Mouse (Mus musculus) bone marrow macrophage, adult 2 months (primary cell): ENCODE results near the gene Pno1. TPM values are rescaled to one million over a fixed set of nuclear protein-coding genes. Genes with fewer than 3 reads are reported as not detected.
A peak's percentile ranks its signal among the peaks of the same experiment; 100 is the strongest.

Source experiments
- H3K27ac ChIP-seq: 2 replicates; pipeline ENCODE4 v1.5.1; 2012; ENCODE audit warnings: low read depth, low read length; ENCODE audit not compliant: insufficient read depth
- H3K4me1 ChIP-seq: 2 replicates; pipeline ENCODE4 v1.6.1; 2012; ENCODE audit warnings: low read length; ENCODE audit not compliant: control insufficient read depth, insufficient read depth
- H3K4me3 ChIP-seq: 2 replicates; pipeline ENCODE4 v1.5.1; 2012; ENCODE audit warnings: mild to moderate bottlenecking, low read length, moderate library complexity; ENCODE audit not compliant: insufficient read depth
- CTCF ChIP-seq: IDR thresholded peaks from 2 replicates; pipeline ENCODE4 v1.5.1; 2012; ENCODE audit warnings: low read depth, mild to moderate bottlenecking, low read length, moderate library complexity
- POLR2A ChIP-seq: IDR thresholded peaks from 2 replicates; pipeline ENCODE4 v1.6.1; 2012; ENCODE audit warnings: mild to moderate bottlenecking, low read depth, low read length, borderline replicate concordance
- polyA plus RNA-seq: library from polyadenylated mRNA; stranded (reverse); fragments of >200 nt; gene quantifications from 2 replicates; pipeline ENCODE4 v1.2.4, GENCODE M21; 2012; ENCODE audit not compliant: missing spikeins, insufficient read depth, insufficient read length

Pno1 gene
- polyA plus RNA-seq, 1 experiment, result 24.0 TPM

DNA sequence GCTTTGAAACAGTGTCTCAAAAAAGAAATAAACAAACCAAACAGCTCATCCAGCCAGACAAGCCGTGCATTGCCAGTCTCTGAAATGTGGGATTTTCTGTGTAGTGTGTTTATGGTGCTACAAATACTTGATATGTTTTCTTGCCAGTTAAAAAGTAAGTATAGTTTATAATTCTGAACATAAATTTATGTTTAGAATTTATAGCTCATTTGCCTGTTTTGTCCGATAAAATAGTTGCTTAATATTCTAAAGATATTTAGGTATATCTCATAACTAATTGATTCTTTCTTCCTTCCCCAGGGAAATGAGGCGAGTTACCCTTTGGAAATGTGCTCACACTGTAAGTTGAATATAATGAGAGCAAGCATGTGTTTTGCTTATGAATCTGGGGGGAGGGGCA is 29.6 kb downstream of the Pno1 start, which contains the start of gene Wdr92:
Wdr92 (plus strand) TSS at position 301 of the 400 bp plus-strand sequence.
- TF ChIP-seq CTCF, result no peak
- TF ChIP-seq POLR2A, result no peak
- peaks cover 51% of the 10 kb centered on the region for H3K4me1 ChIP-seq
- no peak within 1 kb of the TSS for H3K4me3 ChIP-seq
- H3K27ac ChIP-seq, result peak within 1 kb of the TSS; percentile 76

DNA sequence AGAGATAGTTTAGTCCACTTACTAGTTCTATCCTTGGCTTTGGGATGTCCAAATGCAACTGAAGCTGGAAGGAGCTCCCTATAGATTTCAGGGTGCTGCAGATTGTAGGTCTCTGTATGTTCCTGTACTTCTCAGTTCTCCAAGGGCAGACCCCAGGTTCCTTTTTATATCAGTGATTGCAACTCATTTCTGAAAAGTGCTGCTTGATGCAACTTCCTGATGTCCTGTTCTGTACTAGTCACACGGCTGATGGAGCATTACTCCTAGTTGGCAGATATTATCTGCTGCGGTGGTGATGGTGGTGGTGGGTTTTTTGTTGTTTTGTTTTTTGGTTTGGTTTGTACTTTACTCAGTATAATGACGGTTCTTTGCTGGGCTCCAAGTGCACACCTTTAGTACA is 30.6 kb downstream of the Pno1 start:
- no peak for TF ChIP-seq CTCF
- no peak for TF ChIP-seq POLR2A
- H3K4me3 ChIP-seq, result no peak overlapping the region
- peaks cover 48% of the 10 kb centered on the region for H3K4me1 ChIP-seq
- H3K27ac ChIP-seq, result peak overlapping the region; percentile 76

DNA sequence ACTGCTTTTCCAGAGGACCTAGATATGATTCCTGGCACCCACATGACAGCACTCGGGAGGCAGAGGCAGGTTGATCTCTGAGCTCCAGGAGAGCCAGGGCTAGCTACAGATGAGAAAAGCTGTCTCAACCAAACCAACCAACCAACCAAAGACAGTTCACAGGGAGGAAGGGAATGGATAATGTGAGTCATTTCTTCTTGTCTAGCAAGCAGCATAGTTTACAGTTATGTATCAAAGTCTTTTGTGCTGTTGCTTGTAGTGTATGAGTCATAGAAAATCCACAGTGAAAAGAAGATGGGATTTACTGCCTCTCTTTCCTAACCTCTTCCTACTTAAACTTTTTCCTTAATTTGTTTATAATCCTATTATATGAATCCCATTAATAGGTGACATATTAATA is 34.7 kb downstream of the Pno1 start:
- peaks cover 26% of the 10 kb centered on the region for H3K4me1 ChIP-seq
- no peak for TF ChIP-seq CTCF
- no peak for TF ChIP-seq POLR2A
- no peak overlapping the region; the same call in 1 of the 2 replicates for H3K27ac ChIP-seq
- no peak overlapping the region for H3K4me3 ChIP-seq

DNA sequence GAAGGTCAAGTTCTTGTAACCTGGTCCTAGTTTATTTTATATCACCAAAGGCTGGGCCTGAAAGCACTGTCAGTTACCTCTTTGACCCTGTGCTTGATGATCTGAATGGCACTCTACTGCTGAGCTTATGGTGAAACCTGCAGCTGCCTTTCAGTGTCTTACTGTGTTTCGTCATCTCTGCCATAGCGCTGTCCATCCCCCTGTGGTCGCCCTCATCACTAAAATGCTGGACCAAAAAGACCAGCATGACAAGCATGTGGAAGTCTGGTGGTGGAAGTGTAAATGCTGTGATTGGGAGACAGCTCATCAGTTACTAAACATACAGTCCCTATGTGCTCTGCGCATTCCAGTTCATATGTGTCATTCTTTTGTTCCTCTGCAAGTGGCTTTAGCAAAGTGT is 39.1 kb downstream of the Pno1 start:
- peaks cover 26% of the 10 kb centered on the region for H3K4me1 ChIP-seq
- H3K27ac ChIP-seq, result no peak overlapping the region

DNA sequence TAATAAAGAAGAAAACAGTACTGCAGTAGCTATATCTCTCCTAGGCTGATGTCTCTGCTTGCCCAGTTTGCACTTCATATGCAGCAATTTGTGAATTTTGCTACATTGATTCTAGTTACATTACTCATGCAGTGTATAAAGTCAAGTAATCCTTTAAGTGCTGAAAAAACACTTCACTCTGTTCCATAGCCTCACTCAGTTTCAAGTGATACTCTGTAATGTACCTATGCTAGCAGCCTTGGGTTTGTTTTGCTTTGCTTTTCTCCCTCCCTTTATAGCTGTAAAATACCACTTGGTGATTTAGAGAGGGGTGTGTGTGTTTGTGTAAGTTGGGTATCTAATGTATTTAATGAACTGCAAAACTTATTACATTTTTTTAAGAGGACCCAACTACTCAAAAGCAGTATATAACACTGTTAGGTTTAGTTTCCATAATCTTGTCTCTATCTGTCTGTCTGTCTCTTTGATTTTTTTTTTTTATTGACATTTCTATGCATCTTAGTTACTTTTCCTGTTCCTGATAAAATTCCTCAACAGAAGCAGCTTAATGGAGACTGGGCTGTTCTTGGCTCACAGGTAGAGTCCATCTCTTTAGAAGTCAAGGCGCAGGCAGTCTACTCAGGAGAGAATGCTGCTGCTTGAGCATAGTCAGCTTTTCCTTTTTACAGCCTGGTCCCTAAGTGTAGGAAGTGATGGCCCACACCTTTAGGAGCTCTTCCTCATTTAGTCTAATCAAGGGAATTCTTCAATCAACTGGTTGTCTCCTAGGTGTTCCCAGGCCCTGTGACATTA is 40.2 kb downstream of the Pno1 start:
- TF ChIP-seq POLR2A, result no peak
- TF ChIP-seq CTCF, result no peak
- H3K27ac ChIP-seq, result no peak overlapping the region
- H3K4me3 ChIP-seq, result no peak overlapping the region
- H3K4me1 ChIP-seq, result peaks cover 30% of the 10 kb centered on the region

More for the DNA sequence above, 39.1 kb downstream of the Pno1 start:
- H3K4me3 ChIP-seq, result no peak overlapping the region
- no peak for TF ChIP-seq CTCF
- TF ChIP-seq POLR2A, result no peak

DNA sequence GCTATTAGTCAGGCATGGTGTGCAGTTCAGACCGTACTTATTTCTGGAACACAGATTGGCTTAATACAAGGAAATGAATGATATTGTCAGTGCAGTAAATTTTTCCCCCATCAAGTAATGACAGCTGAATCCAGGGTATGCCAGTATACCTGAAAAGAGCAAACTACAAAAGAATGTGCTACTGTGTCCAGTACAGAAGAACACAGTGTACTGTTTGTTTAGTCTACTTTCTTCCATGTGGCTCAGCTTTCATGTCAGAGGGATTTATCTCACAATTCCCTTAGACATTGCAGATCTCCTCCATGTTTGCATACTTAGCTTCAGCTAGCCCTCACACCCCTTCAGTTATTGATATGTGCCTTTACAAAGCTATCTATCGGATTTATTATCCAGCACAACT is 42.1 kb downstream of the Pno1 start:
- H3K4me1 ChIP-seq, result peaks cover 41% of the 10 kb centered on the region
- TF ChIP-seq POLR2A (no peak), CTCF (no peak)
- no peak overlapping the region for H3K4me3 ChIP-seq
- no peak overlapping the region for H3K27ac ChIP-seq

DNA sequence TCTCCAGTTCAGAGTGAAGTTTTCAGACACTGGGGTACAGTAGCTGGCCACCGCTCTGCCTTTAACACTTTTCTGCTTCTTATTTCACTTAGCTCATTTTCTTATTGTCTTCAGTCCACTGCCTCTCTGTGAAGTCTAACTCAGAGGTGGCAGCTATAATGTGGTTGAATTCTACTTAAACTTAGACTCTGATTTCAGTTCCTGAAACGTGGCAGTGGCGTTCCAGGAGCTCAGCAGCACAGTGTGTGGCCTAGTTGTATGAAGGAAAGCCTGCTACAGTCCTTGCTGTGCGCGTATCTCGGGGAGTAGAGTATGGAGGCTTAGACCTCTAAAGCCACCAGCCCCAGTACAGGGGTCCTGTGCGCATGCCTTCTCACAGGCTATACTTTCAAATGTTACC is 44.7 kb downstream of the Pno1 start:
- H3K27ac ChIP-seq, result 0 out of 2 replicates have a peak overlapping the region, but pooled peaks have one; percentile 4
- peaks cover 51% of the 10 kb centered on the region for H3K4me1 ChIP-seq
- TF ChIP-seq POLR2A (no peak), CTCF (no peak)
- no peak overlapping the region for H3K4me3 ChIP-seq

DNA sequence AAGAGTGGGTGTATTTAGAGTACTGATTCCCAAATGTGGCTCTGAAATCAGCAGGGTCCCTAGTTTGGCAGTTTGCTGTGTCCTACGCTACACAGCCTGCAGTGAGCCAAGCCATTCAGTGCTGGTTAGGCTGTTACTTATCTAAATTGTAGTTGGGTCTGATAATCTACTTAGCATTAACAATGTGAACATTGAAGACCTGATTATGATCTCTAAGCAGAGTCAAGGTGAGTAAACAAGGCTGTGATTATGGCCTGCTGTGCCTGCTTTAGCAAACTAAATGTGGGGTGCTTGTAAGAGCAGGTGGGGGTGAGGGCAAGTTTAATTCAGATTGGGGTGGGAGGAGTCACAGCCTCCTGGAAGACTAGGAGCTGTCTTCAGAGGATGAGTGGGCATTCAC is 47.4 kb downstream of the Pno1 start:
- Histone ChIP-seq H3K4me3 (no peak overlapping the region), H3K27ac (no peak overlapping the region), H3K4me1 (peaks cover 43% of the 10 kb centered on the region)
- TF ChIP-seq POLR2A (no peak), CTCF (no peak)

DNA sequence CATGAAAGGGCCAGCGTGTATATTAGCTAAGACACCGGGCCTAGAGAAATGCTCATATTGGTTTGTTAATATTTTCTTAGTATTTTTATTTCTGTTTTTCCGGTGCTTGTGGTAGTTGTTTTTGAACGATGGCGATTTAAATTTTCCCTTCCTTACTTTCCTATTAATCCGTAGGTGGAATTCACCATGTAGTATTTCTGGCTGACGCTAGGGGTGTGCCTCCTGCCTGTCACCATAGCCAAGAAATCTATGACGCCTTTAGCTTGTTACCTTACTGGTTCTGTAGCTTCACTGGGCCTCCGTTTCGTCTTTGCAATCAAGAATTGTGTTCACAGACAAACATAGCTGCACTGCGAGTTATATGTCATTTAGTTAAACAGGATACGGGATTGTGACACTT is 51.1 kb downstream of the Pno1 start:
- Histone ChIP-seq H3K4me3 (peak overlapping the region; percentile 86), H3K4me1 (peaks cover 28% of the 10 kb centered on the region), H3K27ac (peak overlapping the region; percentile 75)
- TF ChIP-seq CTCF (no peak), POLR2A (no peak)

DNA sequence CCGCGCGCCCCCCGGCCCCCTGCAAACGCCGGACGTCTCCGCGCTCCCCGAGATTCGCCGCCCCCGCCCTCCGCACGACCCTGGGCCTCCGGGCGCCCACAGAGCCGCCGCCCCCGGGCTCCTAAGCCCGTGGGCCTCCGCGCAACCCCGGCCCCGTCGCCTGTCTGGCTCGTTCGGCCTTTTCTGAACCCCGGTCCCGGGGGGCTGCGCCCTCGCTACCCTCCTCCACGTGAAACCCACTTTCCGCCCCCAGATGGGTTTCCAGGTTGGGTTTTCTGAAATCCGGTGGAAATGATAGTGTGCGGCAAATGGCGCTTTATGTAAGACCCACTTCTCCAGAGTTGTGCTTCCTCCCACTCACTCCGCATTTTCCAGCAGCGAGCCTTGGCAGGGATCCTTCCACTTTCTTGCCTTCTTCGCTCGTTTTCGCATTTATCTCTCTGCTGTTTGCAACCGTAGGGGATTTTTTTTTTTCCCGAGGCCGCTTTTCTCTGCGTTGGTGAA is 51.6 kb downstream of the Pno1 start:
- Histone ChIP-seq H3K27ac (peak overlapping the region; percentile 75), H3K4me3 (peak overlapping the region; percentile 86), H3K4me1 (peaks cover 25% of the 10 kb centered on the region)
- TF ChIP-seq POLR2A (no peak), CTCF (no peak)
